Mouse (Mus musculus): ENCODE measurements around the gene Foxp2. TPM values are rescaled to one million over a fixed set of nuclear protein-coding genes. Genes with fewer than 3 reads are reported as not detected.

The Foxp2 gene
- polyA plus RNA-seq, 2 experiments, result 23.2 to 24.9 TPM

DNA sequence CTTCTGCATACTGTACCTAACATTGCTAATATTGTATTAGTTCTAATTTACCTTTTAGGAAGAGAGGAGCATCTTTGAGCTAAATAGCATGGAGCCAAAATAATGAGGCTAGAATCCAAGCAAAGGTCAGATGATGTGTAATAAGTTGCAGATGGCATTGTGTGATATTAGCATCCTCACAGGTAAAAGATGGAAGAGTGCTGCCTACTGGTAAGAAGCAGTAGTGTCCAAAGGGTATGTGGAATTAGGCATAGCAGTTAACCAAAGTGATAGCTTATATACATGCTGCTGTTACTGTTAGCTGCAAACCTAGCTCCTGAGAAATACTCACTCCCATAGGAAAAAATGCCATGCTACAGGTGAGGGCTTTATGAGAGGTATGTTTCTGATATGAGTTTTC is 275.6 kb downstream of the Foxp2 start:
- Histone ChIP-seq H3K9ac (ENCODE audit: low read depth, low read length, severe bottlenecking) (no peak overlapping the region), H3K27ac (replicated peaks; ENCODE audit: low read depth, low read length) (no peak overlapping the region), H3K36me3 (ENCODE audit: control insufficient read depth, insufficient read depth, low read length) (no peaks in the 10 kb centered on the region), H3K4me3 (replicated peaks; ENCODE audit: low read length) (no peak overlapping the region), H3K9me3 (ENCODE audit: control insufficient read depth, low read length) (no peaks in the 10 kb centered on the region), H3K27me3 (ENCODE audit: control insufficient read depth, insufficient read depth, low read length) (no peaks in the 10 kb centered on the region), H3K4me1 (ENCODE audit: control insufficient read depth, insufficient read depth, low read length) (no peaks in the 10 kb centered on the region), H3K4me2 (replicated peaks; ENCODE audit: low read depth, low read length, severe bottlenecking) (no peak overlapping the region)
- DNase-seq (ENCODE audit: low spot score), result no peak
- ATAC-seq (ENCODE audit: low FRiP score, low read depth), result no peak
- no peak for TF ChIP-seq POLR2A (IDR thresholded peaks at IDR 0.05; ENCODE audit: borderline replicate concordance, extremely low read depth, insufficient read depth, insufficient read length)

DNA sequence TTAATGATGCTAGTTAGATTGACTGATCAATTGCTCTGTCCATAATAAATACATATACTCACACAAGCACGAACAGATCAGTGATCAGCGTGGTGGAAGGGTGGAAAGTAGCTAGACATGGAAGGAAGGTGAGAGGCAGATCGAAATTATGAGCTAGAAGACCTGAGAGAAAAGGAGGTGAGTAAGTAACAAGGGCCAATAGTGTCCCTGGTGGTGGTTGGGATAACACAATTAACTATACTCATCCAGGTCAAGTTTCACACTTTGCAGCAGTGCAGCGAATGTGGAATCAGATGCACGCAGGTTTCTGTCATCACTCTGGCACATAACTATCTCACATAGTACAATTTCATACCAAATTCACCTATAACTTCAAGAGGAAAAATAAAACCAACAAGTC is 291.7 kb downstream of the Foxp2 start:
- Histone ChIP-seq H3K27me3 (ENCODE audit: control insufficient read depth, insufficient read depth, low read length) (no peaks in the 10 kb centered on the region), H3K9me3 (ENCODE audit: control insufficient read depth, low read length) (no peaks in the 10 kb centered on the region), H3K4me2 (replicated peaks; ENCODE audit: low read depth, low read length, severe bottlenecking) (no peak overlapping the region), H3K9ac (ENCODE audit: low read depth, low read length, severe bottlenecking) (no peak overlapping the region), H3K4me1 (ENCODE audit: control insufficient read depth, insufficient read depth, low read length) (no peaks in the 10 kb centered on the region), H3K27ac (replicated peaks; ENCODE audit: low read depth, low read length) (no peak overlapping the region), H3K36me3 (ENCODE audit: control insufficient read depth, insufficient read depth, low read length) (no peaks in the 10 kb centered on the region), H3K4me3 (replicated peaks; ENCODE audit: low read length) (no peak overlapping the region)
- no peak for ATAC-seq (ENCODE audit: low FRiP score, low read depth)
- DNase-seq (ENCODE audit: low spot score), result no peak
- 66% methylated on average over 5 of the region's 5 CpGs for WGBS
- TF ChIP-seq POLR2A (IDR thresholded peaks at IDR 0.05; ENCODE audit: borderline replicate concordance, extremely low read depth, insufficient read depth, insufficient read length), result no peak

DNA sequence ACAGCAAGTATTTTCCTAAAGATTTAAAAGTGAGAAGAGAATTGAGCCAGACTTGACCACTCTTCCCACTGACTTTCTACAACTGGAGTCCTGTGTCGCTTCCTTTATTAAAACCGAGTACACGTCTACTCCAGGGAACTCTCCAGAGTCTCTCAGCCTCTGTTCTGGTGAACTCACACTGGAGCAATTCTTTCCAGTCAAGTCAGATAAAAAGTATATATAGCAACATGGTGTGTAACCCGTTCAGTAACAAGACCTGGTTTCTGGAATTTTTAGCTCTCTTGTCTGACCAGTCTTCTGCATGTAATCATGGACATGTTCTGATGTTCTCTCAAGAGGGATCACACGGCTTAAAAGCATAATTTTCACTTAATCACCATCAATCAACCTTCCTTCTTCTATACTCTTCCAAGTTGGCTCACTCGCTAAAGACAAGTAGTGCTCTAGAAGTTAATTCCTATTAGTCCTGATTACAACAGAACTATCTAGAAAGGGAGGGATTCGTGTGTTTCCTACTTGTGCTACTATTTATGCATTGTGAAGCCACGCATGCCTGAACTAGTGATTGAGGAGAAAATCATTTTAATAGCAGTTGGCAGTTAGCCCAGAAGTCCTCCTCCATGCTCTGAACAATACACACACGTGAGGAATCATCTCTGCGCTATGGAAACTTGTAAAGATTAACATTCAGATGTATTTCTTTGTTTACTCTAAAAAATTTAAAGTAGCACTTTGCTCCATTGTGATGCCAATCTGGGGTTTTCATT is 341.2 kb downstream of the Foxp2 start:
- no peaks in the 10 kb centered on the region for H3K36me3 ChIP-seq (ENCODE audit: control insufficient read depth, insufficient read depth, low read length)
- H3K9ac ChIP-seq (ENCODE audit: low read depth, low read length, severe bottlenecking), result no peak overlapping the region
- TF ChIP-seq POLR2A (IDR thresholded peaks at IDR 0.05; ENCODE audit: borderline replicate concordance, extremely low read depth, insufficient read depth, insufficient read length), result no peak
- no peaks in the 10 kb centered on the region for H3K4me1 ChIP-seq (ENCODE audit: control insufficient read depth, insufficient read depth, low read length)
- no peak overlapping the region for H3K27ac ChIP-seq (replicated peaks; ENCODE audit: low read depth, low read length)
- DNase-seq (ENCODE audit: low spot score), result peak; percentile 83
- H3K4me3 ChIP-seq (replicated peaks; ENCODE audit: low read length), result no peak overlapping the region
- no peak overlapping the region for H3K4me2 ChIP-seq (replicated peaks; ENCODE audit: low read depth, low read length, severe bottlenecking)
- H3K27me3 ChIP-seq (ENCODE audit: control insufficient read depth, insufficient read depth, low read length), result no peaks in the 10 kb centered on the region
- no peak for ATAC-seq (ENCODE audit: low FRiP score, low read depth)
- H3K9me3 ChIP-seq (ENCODE audit: control insufficient read depth, low read length), result no peaks in the 10 kb centered on the region
- WGBS, result 67% methylated on average over 10 of the region's 10 CpGs

DNA sequence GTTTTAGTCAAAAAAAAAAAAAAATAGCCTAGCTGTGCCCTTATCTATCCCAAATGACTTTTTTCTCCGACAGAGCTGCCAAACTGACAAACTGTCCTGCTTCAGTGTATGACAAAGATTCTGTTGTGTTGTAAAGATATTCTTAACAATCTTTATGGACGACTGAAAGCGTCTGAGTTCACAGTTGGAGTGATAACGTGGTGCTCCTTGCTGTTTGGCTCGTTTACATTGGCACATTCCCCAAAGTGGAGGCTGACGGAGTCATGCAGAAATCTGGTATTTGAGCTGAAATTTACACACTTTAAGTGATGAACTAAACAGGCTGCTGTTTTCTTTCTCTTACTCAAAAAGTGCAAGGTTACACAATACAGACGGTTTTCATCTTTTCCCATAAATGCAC is 356.2 kb downstream of the Foxp2 start:
- Histone ChIP-seq H3K4me2 (replicated peaks; ENCODE audit: low read depth, low read length, severe bottlenecking) (no peak overlapping the region; the same call in 1 of the 2 replicates), H3K9ac (ENCODE audit: low read depth, low read length, severe bottlenecking) (no peak overlapping the region)

DNA sequence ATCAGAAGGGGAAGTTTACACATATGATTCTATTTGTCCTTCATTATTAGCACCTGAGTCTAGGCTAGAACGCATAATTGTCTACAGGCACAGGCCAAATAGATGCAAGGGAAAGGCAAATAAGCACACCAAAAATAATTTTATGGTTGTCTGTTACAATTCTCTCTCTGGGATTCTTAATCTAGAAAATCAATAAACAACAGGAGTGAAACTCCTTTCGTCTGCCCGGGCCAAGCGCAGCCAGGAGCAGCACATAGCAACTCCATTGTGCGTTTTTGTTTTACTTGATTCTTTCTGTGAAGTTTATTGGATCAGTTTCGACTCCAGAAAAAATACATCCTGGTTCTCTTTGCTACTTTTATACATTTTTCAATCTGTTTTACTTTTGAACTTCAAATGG is 356.7 kb downstream of the Foxp2 start:
- no peak for TF ChIP-seq POLR2A (IDR thresholded peaks at IDR 0.05; ENCODE audit: borderline replicate concordance, extremely low read depth, insufficient read depth, insufficient read length)
- Histone ChIP-seq H3K4me2 (replicated peaks; ENCODE audit: low read depth, low read length, severe bottlenecking) (no peak overlapping the region; the same call in 1 of the 2 replicates), H3K9ac (ENCODE audit: low read depth, low read length, severe bottlenecking) (no peak overlapping the region), H3K36me3 (ENCODE audit: control insufficient read depth, insufficient read depth, low read length) (no peaks in the 10 kb centered on the region), H3K27me3 (ENCODE audit: control insufficient read depth, insufficient read depth, low read length) (no peaks in the 10 kb centered on the region), H3K4me1 (ENCODE audit: control insufficient read depth, insufficient read depth, low read length) (peaks cover 4% of the 10 kb centered on the region; the same call in 1 of the 2 replicates), H3K9me3 (ENCODE audit: control insufficient read depth, low read length) (no peaks in the 10 kb centered on the region), H3K4me3 (replicated peaks; ENCODE audit: low read length) (no peak overlapping the region), H3K27ac (replicated peaks; ENCODE audit: low read depth, low read length) (no peak overlapping the region)
- ATAC-seq (ENCODE audit: low FRiP score, low read depth) (no peak), DNase-seq (ENCODE audit: low spot score) (no peak)
- 39% methylated on average over 6 of the region's 6 CpGs for WGBS

More for the DNA sequence above, 356.2 kb downstream of the Foxp2 start:
- Histone ChIP-seq H3K27me3 (ENCODE audit: control insufficient read depth, insufficient read depth, low read length) (no peaks in the 10 kb centered on the region), H3K4me1 (ENCODE audit: control insufficient read depth, insufficient read depth, low read length) (peaks cover 4% of the 10 kb centered on the region; the same call in 1 of the 2 replicates), H3K36me3 (ENCODE audit: control insufficient read depth, insufficient read depth, low read length) (no peaks in the 10 kb centered on the region), H3K9me3 (ENCODE audit: control insufficient read depth, low read length) (no peaks in the 10 kb centered on the region), H3K4me3 (replicated peaks; ENCODE audit: low read length) (no peak overlapping the region), H3K27ac (replicated peaks; ENCODE audit: low read depth, low read length) (no peak overlapping the region; the same call in 1 of the 2 replicates)
- ATAC-seq (ENCODE audit: low FRiP score, low read depth) (no peak), DNase-seq (ENCODE audit: low spot score) (peak; percentile 37)
- WGBS, result 21% methylated on average over 7 of the region's 7 CpGs
- TF ChIP-seq POLR2A (IDR thresholded peaks at IDR 0.05; ENCODE audit: borderline replicate concordance, extremely low read depth, insufficient read depth, insufficient read length), result no peak

Data from limb, embryonic 14.5 days (tissue).